ENCODE assay signal across 9 mouse cellular contexts in the genomic region with DNA sequence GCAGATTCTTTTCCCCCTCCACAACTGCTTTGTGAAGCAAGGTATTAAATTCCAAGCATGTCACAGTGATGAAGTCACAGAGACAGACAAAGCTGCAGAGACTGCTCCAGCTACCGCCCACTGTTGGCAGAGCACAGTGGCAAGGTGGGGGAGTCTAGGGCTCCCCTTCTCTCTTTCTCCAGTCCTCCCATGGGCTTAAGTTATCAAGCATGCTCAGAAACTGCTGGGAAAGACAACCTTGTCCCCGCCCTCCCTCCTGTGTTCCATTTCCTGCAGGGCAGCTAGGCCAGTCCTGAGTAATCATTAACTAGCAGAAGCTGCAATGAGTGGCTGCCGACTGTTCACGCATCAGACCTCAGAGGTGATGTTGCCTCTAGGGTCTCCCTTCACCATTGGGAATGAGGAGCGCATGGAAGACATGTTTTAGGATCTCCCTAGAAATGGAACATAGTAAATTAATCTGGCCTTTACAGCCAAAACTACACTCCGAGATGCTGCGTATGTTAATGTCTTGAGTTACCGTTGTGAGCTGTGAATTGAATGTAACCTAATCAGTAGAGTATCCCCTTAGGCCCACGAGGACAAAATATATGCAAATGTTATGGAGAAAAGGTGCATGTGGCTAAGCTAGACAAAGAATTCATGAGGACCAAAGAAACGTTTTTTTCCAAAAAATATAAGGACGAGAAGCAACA.
DNase-seq lines count a peak whose midpoint lies in the region; ATAC-seq and TF ChIP-seq lines count a peak whose summit lies in the region.
"Had no signal": no experiment of that assay in that cellular context is flagged by ENCODE, and none has a peak within 500 bp of the region (broad histone marks: within the 10 kb centered on the region; RNA-seq: fewer than 3 reads in every experiment).

No protein-coding gene starts in this region.

- no peaks in the 10 kb centered on the region for H3K27me3 ChIP-seq in heart, embryonic 14.5 days (ENCODE audit: control insufficient read depth, insufficient read depth, low read length)
- no peaks in the 10 kb centered on the region for H3K27me3 ChIP-seq in hindbrain, embryonic 12.5 days
- no peaks in the 10 kb centered on the region for H3K27me3 ChIP-seq in limb, embryonic 14.5 days (ENCODE audit: control insufficient read depth, insufficient read depth, low read length)
- no peaks in the 10 kb centered on the region for H3K27me3 ChIP-seq in neural tube, embryonic 12.5 days (replicated peaks)

- H3K27ac ChIP-seq in heart, embryonic 14.5 days (replicated peaks in 1 of 2; ENCODE audit: control insufficient read depth in 1 of 2, insufficient read depth in 1 of 2, low read depth in 2 of 2, low read length in 2 of 2), result peak overlapping the region; percentile 45 to 65
- H3K27ac ChIP-seq in hindbrain, embryonic 12.5 days, result peak overlapping the region; percentile 74; the same call in 1 of the 2 replicates
- H3K27ac ChIP-seq in limb, embryonic 14.5 days (replicated peaks; ENCODE audit: low read depth, low read length), result no peak overlapping the region
- H3K27ac ChIP-seq in neural tube, embryonic 12.5 days, result no peak overlapping the region

- no peak overlapping the region for H3K9ac ChIP-seq in heart, embryonic 14.5 days (ENCODE audit: low read length)
- H3K9ac ChIP-seq in hindbrain, embryonic 12.5 days, result no peak overlapping the region
- no peak overlapping the region for H3K9ac ChIP-seq in limb, embryonic 14.5 days (ENCODE audit: low read depth, low read length, severe bottlenecking)
- H3K9ac ChIP-seq in neural tube, embryonic 12.5 days, result no peak overlapping the region

- no peak overlapping the region for H3K4me3 ChIP-seq in heart, embryonic 14.5 days (ENCODE audit: control insufficient read depth in 1 of 2, insufficient read depth in 1 of 2, low read depth in 1 of 2, low read length in 2 of 2)
- H3K4me3 ChIP-seq in hindbrain, embryonic 12.5 days, result no peak overlapping the region
- no peak overlapping the region for H3K4me3 ChIP-seq in limb, embryonic 14.5 days (replicated peaks; ENCODE audit: low read length)
- H3K4me3 ChIP-seq in neural tube, embryonic 12.5 days, result no peak overlapping the region

- peak; percentile 73; the same call in 1 of the 2 replicates for ATAC-seq in heart, embryonic 14.5 days (ENCODE audit: insufficient number of reproducible peaks, insufficient read depth, low FRiP score, low read depth)
- ATAC-seq in hindbrain, embryonic 12.5 days (ENCODE audit: low FRiP score), result peak; percentile 66
- peak; percentile 74; the same call in 1 of the 2 replicates for ATAC-seq in limb, embryonic 14.5 days (ENCODE audit: low FRiP score, low read depth)
- ATAC-seq in neural tube, embryonic 12.5 days (ENCODE audit: low FRiP score, low read depth), result peak; percentile 65
- ATAC-seq in inflammation-experienced regulatory T-cells, adult 6 months, result no peak
- no peak for ATAC-seq in CD4-positive, CD25-positive, alpha-beta regulatory T cell, adult 4 months

- no peak for TF ChIP-seq POLR2A in limb, embryonic 14.5 days (IDR thresholded peaks at IDR 0.05; ENCODE audit: borderline replicate concordance, extremely low read depth, insufficient read depth, insufficient read length)

- no peak for DNase-seq in heart, adult 9 months (ENCODE audit: low spot score in 2 of 2)
- DNase-seq in limb, embryonic 14.5 days (ENCODE audit: low spot score), result peak; percentile 30
- DNase-seq in cerebellum, adult 9-11 months, result no peak

- peaks cover 4 to 10% of the 10 kb centered on the region in 2 experiments for H3K4me1 ChIP-seq in heart, embryonic 14.5 days (ENCODE audit: control insufficient read depth in 2 of 2, insufficient read depth in 2 of 2, low read length in 2 of 2)
- H3K4me1 ChIP-seq in hindbrain, embryonic 12.5 days, result peaks cover 22% of the 10 kb centered on the region
- peaks cover 11% of the 10 kb centered on the region for H3K4me1 ChIP-seq in limb, embryonic 14.5 days (ENCODE audit: control insufficient read depth, insufficient read depth, low read length)
- peaks cover 10% of the 10 kb centered on the region for H3K4me1 ChIP-seq in neural tube, embryonic 12.5 days

- WGBS in heart, embryonic 14.5 days, result 56% methylated on average over 11 of the region's 11 CpGs
- 36% methylated on average over 11 of the region's 11 CpGs for WGBS in hindbrain, embryonic 12.5 days
- 31% methylated on average over 11 of the region's 11 CpGs for WGBS in limb, embryonic 14.5 days
- 33% methylated on average over 11 of the region's 11 CpGs for WGBS in neural tube, embryonic 12.5 days

- no peaks in the 10 kb centered on the region for H3K9me3 ChIP-seq in heart, embryonic 14.5 days (ENCODE audit: control insufficient read depth, low read length)
- no peaks in the 10 kb centered on the region for H3K9me3 ChIP-seq in hindbrain, embryonic 12.5 days (replicated peaks)
- no peaks in the 10 kb centered on the region for H3K9me3 ChIP-seq in limb, embryonic 14.5 days (ENCODE audit: control insufficient read depth, low read length)
- H3K9me3 ChIP-seq in neural tube, embryonic 12.5 days, result no peaks in the 10 kb centered on the region
- H3K9me3 ChIP-seq: G1E had no signal

- H3K36me3 ChIP-seq in heart, embryonic 14.5 days (ENCODE audit: control insufficient read depth, insufficient read depth, low read length), result no peaks in the 10 kb centered on the region
- no peaks in the 10 kb centered on the region for H3K36me3 ChIP-seq in hindbrain, embryonic 12.5 days
- no peaks in the 10 kb centered on the region for H3K36me3 ChIP-seq in limb, embryonic 14.5 days (ENCODE audit: control insufficient read depth, insufficient read depth, low read length)
- H3K36me3 ChIP-seq in neural tube, embryonic 12.5 days, result no peaks in the 10 kb centered on the region
- H3K36me3 ChIP-seq: G1E had no signal

- no peak overlapping the region for H3K4me2 ChIP-seq in heart, embryonic 14.5 days (ENCODE audit: low read length)
- peak overlapping the region; percentile 31; the same call in 1 of the 2 replicates for H3K4me2 ChIP-seq in hindbrain, embryonic 12.5 days (replicated peaks)
- no peak overlapping the region for H3K4me2 ChIP-seq in limb, embryonic 14.5 days (replicated peaks; ENCODE audit: low read depth, low read length, severe bottlenecking)
- no peak overlapping the region; the same call in 1 of the 2 replicates for H3K4me2 ChIP-seq in neural tube, embryonic 12.5 days (replicated peaks)

Comparison
In these comparisons a context has a peak if more than half of its experiments do, and no peak if none do; other contexts are left out.
1. ATAC-seq: peak in heart, embryonic 14.5 days (single experiment), hindbrain, embryonic 12.5 days (single experiment), limb, embryonic 14.5 days (single experiment) and neural tube, embryonic 12.5 days (single experiment); none in inflammation-experienced regulatory T-cells, adult 6 months (single experiment) and CD4-positive, CD25-positive, alpha-beta regulatory T cell, adult 4 months (single experiment).
2. H3K27ac ChIP-seq: peak in heart, embryonic 14.5 days (2 of 2) and hindbrain, embryonic 12.5 days (single experiment); none in limb, embryonic 14.5 days (single experiment) and neural tube, embryonic 12.5 days (single experiment).